Mouse (Mus musculus): ENCODE measurements around the gene Flt1.

- peak; percentile 73; the same call in 1 of the 2 replicates for TF ChIP-seq CTCF (IDR thresholded peaks at IDR 0.05; ENCODE audit: borderline replicate concordance, control insufficient read depth, extremely low read depth, insufficient read depth, low read length, poor library complexity)
- no peak for TF ChIP-seq POLR2A (IDR thresholded peaks at IDR 0.05; ENCODE audit: control insufficient read depth, extremely low read depth, insufficient read depth, low read length, poor library complexity)
Measured at GRCm38 (mm10) chr5:147545731-147546241, 180.0 kb downstream of the Flt1 start.
